Mouse (Mus musculus) small intestine, adult 2 months (tissue): ENCODE data around the gene Dis3l2. TPM values are rescaled to one million over a fixed set of nuclear protein-coding genes. Genes with fewer than 3 reads are reported as not detected.

Source experiments
- H3K27ac ChIP-seq: fragments of 200-500 bp; 2 replicates; pipeline ENCODE4 v1.5.1; 2012; ENCODE audit warnings: low read depth, low read length, control low read depth, inconsistent platforms; ENCODE audit not compliant: insufficient read depth
- H3K27me3 ChIP-seq: fragments of 200-500 bp; 2 replicates; pipeline ENCODE4 v1.6.1; 2012; ENCODE audit warnings: mild to moderate bottlenecking, moderate library complexity, low read length, inconsistent platforms; ENCODE audit not compliant: control insufficient read depth, insufficient read depth
- H3K36me3 ChIP-seq: fragments of 200-500 bp; 2 replicates; pipeline ENCODE4 v1.6.1; 2012; ENCODE audit warnings: mild to moderate bottlenecking, low read length, control low read depth, inconsistent platforms; ENCODE audit not compliant: control insufficient read depth, insufficient read depth
- H3K4me1 ChIP-seq: fragments of 200-500 bp; 2 replicates; pipeline ENCODE4 v1.6.1; 2012; ENCODE audit warnings: low read length, inconsistent platforms, mixed read lengths; ENCODE audit not compliant: control insufficient read depth, insufficient read depth, insufficient read length
- H3K4me3 ChIP-seq: fragments of 200-500 bp; 2 replicates; pipeline ENCODE4 v1.5.1; 2012; ENCODE audit warnings: low read depth, mild to moderate bottlenecking, control low read depth, inconsistent platforms, low read length, moderate library complexity
- CTCF ChIP-seq: fragments of 200-500 bp; IDR thresholded peaks from 2 replicates; pipeline ENCODE4 v1.5.1; 2012; ENCODE audit warnings: low read depth, mild to moderate bottlenecking, control low read depth, inconsistent platforms, low read length, moderate library complexity, mixed read lengths; ENCODE audit not compliant: insufficient replicate concordance, insufficient read length; ENCODE audit errors: extremely low read depth
- POLR2A ChIP-seq: fragments of 200-500 bp; IDR thresholded peaks from 2 replicates; pipeline ENCODE4 v1.6.1; 2012; ENCODE audit warnings: low read depth, mild to moderate bottlenecking, control low read depth, inconsistent platforms, low read length, moderate library complexity
- WGBS: fragments of 180-500 bp; shearing (Covaris S2); methylation state at CpG from one replicate; pipeline ENCODE4 v1.1.7; 2018; 5-methylcytosine and 5-hydroxymethylcytosine counted together
- polyA plus RNA-seq: library from polyadenylated mRNA; depleted of rRNA; stranded (reverse); fragments of >200 nt; gene quantifications from 2 replicates; pipeline ENCODE4 v1.2.3, GENCODE M21; 2012; rRNA removed

The Dis3l2 gene
- polyA plus RNA-seq, 1 experiment: 9.1 TPM

DNA sequence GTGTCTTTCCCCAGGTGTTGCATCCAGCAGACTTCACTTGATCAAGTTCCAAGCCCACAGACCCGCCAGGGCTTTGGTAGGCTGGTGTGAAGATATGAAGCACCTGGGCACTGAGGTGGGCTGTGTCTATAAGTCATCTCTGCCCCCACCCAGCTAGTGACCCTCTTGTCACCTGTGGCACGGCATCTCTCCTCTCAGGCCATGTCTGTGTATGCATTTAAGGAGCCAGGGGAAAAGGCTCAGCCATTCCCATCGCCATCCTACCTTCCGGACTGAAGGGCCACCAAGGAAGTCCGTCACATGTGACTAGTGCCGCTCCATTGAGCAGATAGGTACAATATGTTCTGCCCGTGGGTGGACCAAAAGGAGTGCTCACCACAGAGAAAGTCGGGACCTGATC, 392.0 kb downstream of the Dis3l2 start:
- no peak overlapping the region for H3K27ac ChIP-seq
- H3K4me3 ChIP-seq: no peak overlapping the region
- peaks cover 22% of the 10 kb centered on the region for H3K36me3 ChIP-seq
- no peak for TF ChIP-seq POLR2A
- TF ChIP-seq CTCF: no peak
- WGBS: 76% methylated on average over 8 of the region's 8 CpGs
- peaks cover 10% of the 10 kb centered on the region for H3K4me1 ChIP-seq
- no peaks in the 10 kb centered on the region for H3K27me3 ChIP-seq

DNA sequence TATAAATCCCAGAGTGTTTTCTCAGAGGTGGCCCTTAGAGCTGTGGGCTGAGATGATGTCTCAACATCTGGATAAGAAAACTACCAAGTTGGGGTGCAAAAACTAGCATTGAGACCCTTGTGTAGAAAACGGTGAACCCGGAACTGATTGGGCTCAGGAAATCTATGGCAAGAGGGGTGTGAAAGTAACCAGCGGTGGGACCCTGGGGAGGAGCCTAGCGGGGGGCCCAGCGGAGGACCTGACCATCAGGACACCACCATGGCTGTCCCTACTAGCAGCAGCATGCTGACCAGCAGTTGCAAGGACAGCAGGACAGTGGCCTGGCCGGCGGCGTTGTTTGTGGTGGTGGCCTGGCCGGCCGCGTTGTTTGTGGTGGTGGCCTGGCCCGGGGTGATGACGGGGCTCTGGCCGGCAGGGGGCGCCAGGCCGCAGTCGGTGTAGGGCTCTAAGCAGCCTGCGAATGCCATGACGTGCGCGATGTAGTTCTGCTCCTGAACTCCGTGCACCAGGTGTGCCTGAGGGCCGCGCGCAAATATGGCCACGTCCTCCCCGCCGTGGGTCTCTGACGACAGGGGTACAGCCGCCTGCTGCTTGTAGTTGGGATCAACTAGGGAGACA, 394.9 kb downstream of the Dis3l2 start:
- H3K27me3 ChIP-seq: no peaks in the 10 kb centered on the region
- TF ChIP-seq POLR2A (no peak), CTCF (peak; percentile 58)
- WGBS: 19% methylated on average over 30 of the region's 30 CpGs

More for the DNA sequence above, 394.9 kb downstream of the Dis3l2 start:
- peaks cover 19% of the 10 kb centered on the region for H3K4me1 ChIP-seq
- no peak overlapping the region; the same call in 1 of the 2 replicates for H3K27ac ChIP-seq
- H3K4me3 ChIP-seq: peak overlapping the region; percentile 54
- peaks cover 22% of the 10 kb centered on the region for H3K36me3 ChIP-seq

Other genes starting within 250 kb of the Dis3l2 start
- 212 and 749 TPM in 2 replicates for gene Ptma, start 177.1 kb upstream of the Dis3l2 start, polyA plus RNA-seq
- gene Pde6d, start 121.2 kb upstream of the Dis3l2 start, polyA plus RNA-seq: 4.0 and 9.7 TPM in 2 replicates
- gene Cops7b, start 120.9 kb upstream of the Dis3l2 start, polyA plus RNA-seq: 10.7 and 18.4 TPM in 2 replicates
- gene Nppc, start 33.2 kb upstream of the Dis3l2 start, polyA plus RNA-seq: 0.18 TPM in 1 of 2 replicates, not detected in the other